Mouse (Mus musculus) kidney, adult 2 months (tissue): Measurements from ENCODE around the gene Aco2.

Experiments
- CTCF ChIP-seq: fragments of 200-500 bp; conservative IDR thresholded peaks from 2 replicates; pipeline ENCODE4 v1.5.1; 2011; ENCODE audit warnings: low read depth, mild to moderate bottlenecking, control low read depth, low read length, moderate library complexity, mixed read lengths; ENCODE audit not compliant: insufficient read depth, insufficient read length
- POLR2A ChIP-seq: fragments of 200-500 bp; IDR thresholded peaks from one replicate; pipeline ENCODE4 v1.6.1; 2011; ENCODE audit warnings: low read depth, low read length, control low read depth

GRCm38 (mm10) chr15:81964262-81964661 lies 92.2 kb downstream of the Aco2 start:
- TF ChIP-seq CTCF (no peak), POLR2A (no peak)
